Mouse (Mus musculus): ENCODE data around the gene Ntm.

Gene Ntm

GRCm38 (mm10) chr9:29652854-29653253 lies 310.1 kb downstream of the Ntm start:
- DNase-seq, result no peak

GRCm38 (mm10) chr9:29651856-29652255 lies 311.1 kb downstream of the Ntm start:
- DNase-seq, result no peak

- DNase-seq, result no peak
These were observed 311.7 kb downstream of the Ntm start for GRCm38 (mm10) chr9:29651226-29651625.

- peak in 1 of 2 experiments; percentile 9 for DNase-seq
These were observed 312.3 kb downstream of the Ntm start for GRCm38 (mm10) chr9:29650679-29651078.

- DNase-seq, result no peak
These were observed 312.7 kb downstream of the Ntm start for GRCm38 (mm10) chr9:29650266-29650665.

- no peak for DNase-seq
These were observed 314.7 kb downstream of the Ntm start for GRCm38 (mm10) chr9:29648256-29648655.

- no peak for DNase-seq
These were observed 315.2 kb downstream of the Ntm start for GRCm38 (mm10) chr9:29647764-29648163.

- no peak for DNase-seq
These were observed 317.0 kb downstream of the Ntm start for GRCm38 (mm10) chr9:29645796-29646400.

- peak; percentile 54 to 64 for DNase-seq
These were observed 319.8 kb downstream of the Ntm start for GRCm38 (mm10) chr9:29642997-29643657.

- DNase-seq, result no peak
These were observed 325.6 kb downstream of the Ntm start for GRCm38 (mm10) chr9:29637335-29637734.

- DNase-seq, result peak in 1 of 2 experiments; percentile 36
These were observed 345.8 kb downstream of the Ntm start for GRCm38 (mm10) chr9:29617181-29617580.

GRCm38 (mm10) chr9:29612020-29612612 lies 350.8 kb downstream of the Ntm start:
- no peak for DNase-seq

- no peak for DNase-seq
These were observed 352.1 kb downstream of the Ntm start for GRCm38 (mm10) chr9:29610867-29611266.

- DNase-seq, result no peak
These were observed 365.3 kb downstream of the Ntm start for GRCm38 (mm10) chr9:29597665-29598064.

GRCm38 (mm10) chr9:29595321-29595720 lies 367.6 kb downstream of the Ntm start:
- no peak for DNase-seq

- no peak for DNase-seq
These were observed 368.2 kb downstream of the Ntm start for GRCm38 (mm10) chr9:29594537-29595294.

GRCm38 (mm10) chr9:29587376-29587775 lies 375.6 kb downstream of the Ntm start:
- no peak for DNase-seq

GRCm38 (mm10) chr9:29586381-29586770 lies 376.6 kb downstream of the Ntm start:
- DNase-seq, result no peak

GRCm38 (mm10) chr9:29585746-29586380 lies 377.1 kb downstream of the Ntm start:
- DNase-seq, result peak in 1 of 2 experiments; percentile 45

GRCm38 (mm10) chr9:29578226-29578625 lies 384.7 kb downstream of the Ntm start:
- no peak for DNase-seq

GRCm38 (mm10) chr9:29576051-29576533 lies 386.8 kb downstream of the Ntm start:
- DNase-seq, result no peak

GRCm38 (mm10) chr9:29574548-29574947 lies 388.4 kb downstream of the Ntm start:
- DNase-seq, result no peak

- no peak for DNase-seq
These were observed 394.4 kb downstream of the Ntm start for GRCm38 (mm10) chr9:29568571-29568970.
